Mouse (Mus musculus): ENCODE results near the gene Spr. TPM values are rescaled to one million over a fixed set of nuclear protein-coding genes. Genes with fewer than 3 reads are reported as not detected.
"Not testable (repeated sequence)": the region's sequence is repeated elsewhere in the genome, so short reads cannot be mapped to it uniquely, and the experiment has no call there.

The Spr gene
- 10 to 100 TPM; 28.0 to 28.1 TPM for total RNA-seq (2021)
- long read RNA-seq, experiment 1, transcript Spr-201 (3 exons, 1,230 nt): major isoform, 15 of 15 reads
- long read RNA-seq, experiment 1, partial matches to known transcripts: 0 of 15 reads
- long read RNA-seq, experiment 1, other reads (novel, unspliced or antisense): 0 of 15 reads
- long read RNA-seq, experiment 2, transcript Spr-201 (3 exons, 1,230 nt): major isoform, 17 of 18 reads
- long read RNA-seq, experiment 2, partial matches to known transcripts: 0 of 18 reads
- long read RNA-seq, experiment 2, other reads (novel, unspliced or antisense): 1 of 18 reads

DNA sequence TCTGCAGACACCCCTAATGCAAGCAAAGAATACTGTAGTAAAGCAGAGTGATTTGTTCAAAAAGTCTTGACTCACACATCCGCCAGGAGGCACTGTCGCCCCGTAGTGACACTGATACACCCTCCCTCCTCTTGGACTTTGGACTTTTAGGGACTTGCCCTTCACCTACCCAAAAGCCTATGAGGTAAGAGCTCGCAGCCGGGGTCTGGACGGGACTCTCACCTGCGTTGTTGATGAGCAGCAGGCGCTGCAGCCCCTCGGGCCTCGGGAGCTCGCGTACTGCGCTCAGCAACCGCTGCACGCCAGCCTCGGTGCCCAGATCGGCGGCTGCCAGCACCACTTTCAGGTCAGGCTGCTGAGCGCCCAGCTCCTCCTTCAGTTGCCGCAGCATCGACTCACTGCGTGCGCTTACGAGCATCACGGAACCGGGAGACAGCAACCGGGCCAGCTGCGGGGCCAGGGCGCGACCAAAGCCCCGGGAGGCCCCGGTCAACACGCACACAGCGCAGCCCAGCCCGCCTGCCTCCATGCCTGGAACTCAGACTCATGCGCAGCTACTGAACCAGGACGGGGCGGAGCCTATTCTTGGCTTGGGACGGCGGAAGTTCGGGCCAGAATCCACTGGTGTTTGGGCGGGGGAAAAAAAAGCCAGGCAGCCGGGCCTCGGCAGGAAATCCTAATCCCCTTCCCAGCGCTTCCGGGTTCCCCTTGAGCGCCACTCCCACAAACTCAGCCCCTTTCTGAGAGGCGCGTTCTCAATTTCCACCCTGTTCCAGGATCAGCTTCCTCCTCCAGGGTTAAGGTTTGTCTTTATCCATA, at the start of gene Spr:
Spr (minus strand) TSS at position 550 of the 819 bp plus-strand sequence.
- DNase-seq: peak; percentile 93
- intact Hi-C loops (cut with DNase I; ENCODE audit: low total_unique reads): no loop called here

DNA sequence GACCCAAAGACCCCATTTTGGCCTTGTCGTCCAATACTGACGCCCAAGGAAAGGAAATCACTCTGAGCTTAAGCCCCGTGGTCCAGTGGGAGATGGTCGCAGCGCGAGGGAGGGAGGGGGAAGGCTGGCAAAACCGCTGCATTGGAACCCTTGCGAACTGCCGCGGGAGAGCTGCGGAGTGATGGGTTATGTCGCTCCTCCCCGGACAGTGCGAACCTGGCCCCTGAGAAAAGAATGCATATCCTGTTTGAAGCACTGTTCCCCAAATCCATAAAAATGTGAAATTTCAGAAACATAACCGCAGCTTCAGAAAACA, 49.1 kb upstream of the Spr start:
- intact Hi-C loops (cut with DNase I; ENCODE audit: low total_unique reads): no loop called here
- DNase-seq: no peak

DNA sequence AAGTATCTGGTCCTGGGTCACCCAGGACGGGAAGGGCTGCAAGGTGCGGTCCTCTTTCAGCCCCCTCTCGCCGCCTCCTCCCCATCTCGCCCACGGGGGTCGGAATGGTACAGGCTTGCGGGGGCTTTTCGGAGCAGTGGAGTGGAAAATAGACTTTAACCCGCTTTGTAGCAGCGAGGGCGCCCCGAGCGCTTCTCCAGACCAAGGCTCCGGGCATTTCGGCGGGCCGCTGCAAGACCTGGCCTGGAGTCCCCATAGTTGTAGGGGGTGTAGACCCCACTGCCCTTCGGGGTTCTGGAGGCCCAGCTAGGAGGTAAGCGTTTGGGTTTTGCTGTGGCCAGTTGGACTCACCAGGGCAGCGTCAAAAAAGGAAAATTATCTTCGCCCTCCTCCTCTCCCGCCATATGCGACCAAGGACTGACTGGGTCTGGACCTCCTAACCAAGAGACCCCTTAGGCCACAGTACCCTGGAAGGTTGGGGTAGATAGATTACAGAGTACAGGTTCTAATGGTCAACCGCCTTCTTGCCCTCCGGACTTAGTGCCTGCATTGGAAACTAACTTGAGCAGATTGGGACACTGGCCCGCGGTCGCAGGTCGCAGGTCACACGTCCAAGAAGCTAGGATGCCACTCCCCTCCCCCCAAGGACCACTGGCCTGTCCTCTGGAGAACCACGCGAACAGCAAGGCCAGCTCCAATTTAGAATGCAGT, 48.6 kb upstream of the Spr start:
- intact Hi-C loops (cut with DNase I; ENCODE audit: low total_unique reads): no loop called here
- DNase-seq: no peak

DNA sequence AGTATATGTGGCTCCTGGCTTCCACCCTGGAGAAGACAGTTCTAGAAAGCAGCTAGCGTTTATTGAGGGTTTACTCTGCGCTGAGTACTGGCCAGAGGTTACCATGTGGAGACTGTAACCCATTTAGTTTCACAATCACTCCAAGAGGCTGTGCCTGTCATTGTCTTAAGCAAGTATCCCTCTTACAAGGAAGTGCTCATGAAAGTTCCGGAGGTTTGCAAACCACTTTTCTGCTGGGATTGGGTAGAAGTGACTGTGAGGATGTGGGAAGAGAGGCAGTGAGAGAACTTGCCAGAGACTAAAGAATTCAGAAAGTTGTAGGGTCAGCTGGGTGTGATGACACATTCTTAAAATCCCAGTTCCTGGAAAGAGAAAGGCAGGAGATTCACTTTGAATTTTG, 46.4 kb upstream of the Spr start:
- no peak for DNase-seq
- intact Hi-C loops (cut with DNase I; ENCODE audit: low total_unique reads): no loop called here

DNA sequence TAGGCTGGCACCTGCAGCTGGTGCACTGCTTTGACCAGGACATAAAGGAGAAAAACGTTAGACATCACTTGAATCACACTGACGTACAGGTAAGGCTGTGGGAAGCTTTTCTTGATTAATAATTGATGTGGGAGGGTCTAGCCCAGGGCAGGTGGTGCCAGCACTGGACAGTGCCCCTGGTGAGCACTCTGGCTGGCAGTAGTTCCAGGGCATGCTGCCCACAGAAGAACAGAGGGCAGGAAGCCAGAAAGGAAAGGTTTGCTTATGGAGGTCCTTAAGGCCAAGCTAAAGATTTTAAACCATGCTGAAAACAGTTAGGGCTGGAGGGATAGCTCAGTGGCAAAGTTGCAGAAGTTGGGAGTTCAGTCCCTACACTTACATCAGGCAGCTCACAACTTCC, 42.5 kb upstream of the Spr start:
- no peak for DNase-seq
- intact Hi-C loops (cut with DNase I; ENCODE audit: low total_unique reads): no loop called here

DNA sequence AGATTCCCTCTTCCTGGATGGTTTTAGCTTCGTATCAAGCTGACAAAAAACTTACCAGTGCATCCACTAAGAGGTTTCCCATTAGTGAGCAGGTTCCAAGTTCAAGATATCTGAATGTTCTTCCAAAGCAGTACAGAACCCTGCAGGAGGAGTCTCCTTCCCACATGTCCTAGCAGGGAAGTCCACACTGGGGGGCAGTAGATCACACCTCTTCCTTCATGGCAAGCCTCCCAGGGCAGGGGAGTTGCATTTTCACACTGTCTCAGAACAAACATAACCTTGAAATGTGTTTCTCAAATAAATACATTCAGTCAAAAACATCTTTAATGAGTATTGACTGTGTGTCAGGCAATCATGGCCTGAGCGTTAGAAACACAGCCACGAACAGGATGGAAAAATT, 42.0 kb upstream of the Spr start:
- no peak for DNase-seq
- intact Hi-C loops (cut with DNase I; ENCODE audit: low total_unique reads): no loop called here

DNA sequence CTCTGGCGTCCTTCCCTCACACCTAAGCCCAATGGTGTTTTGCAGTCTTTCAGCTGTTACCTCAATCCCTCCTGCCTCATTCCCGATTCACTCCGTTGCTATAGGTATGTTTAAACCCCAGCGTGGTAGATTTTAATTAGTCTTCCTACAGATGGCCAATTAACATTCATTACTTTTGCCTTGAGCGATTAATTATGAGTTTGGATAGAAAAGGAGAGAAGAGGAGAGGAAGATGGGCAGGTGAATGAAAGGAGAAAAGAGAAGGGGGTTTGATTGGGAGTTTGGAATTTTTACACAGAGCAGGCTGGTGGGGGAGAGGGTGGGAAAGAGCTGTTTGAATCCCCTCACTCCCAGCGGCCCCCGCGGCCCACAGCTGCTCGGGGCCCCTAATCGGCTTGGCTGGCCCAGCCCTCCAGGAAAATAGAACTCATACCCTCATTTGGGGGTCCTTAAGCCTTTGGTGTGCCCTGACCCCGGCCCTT, 27.9 kb upstream of the Spr start:
- DNase-seq: no peak

DNA sequence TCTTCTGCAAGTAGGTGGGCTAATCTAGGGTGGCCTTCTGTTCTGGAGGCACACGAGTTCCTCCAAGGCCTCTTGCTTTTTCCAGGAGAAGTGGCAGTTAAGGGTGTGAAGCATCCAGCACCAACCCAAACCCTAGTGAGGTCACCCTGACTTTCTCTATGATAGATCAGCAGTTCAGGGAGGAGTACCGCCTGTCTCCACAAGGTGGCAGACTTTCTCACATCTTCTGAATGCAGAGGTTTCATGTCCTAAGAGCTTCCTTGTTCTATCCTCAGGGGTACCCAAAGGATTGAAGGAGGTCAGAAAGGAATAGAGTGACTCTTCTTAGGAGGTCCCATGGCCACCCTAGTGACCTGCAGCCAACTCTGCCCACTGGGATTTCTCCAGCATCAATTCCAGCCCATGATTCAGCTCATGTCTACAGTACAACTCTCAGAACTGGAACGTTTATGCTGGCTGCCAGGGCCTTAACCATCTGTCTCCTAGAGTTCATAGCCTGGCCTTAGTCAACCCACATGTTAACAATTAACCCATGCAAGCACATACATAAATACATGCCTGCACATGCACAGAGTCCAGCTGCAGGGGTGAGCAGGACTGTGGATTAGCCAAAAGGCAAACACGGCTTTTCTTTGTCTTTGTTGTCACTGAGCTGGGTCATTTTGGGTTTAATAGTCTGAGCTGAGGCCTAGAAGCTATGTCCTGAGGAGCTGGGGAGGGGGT, 22.8 kb upstream of the Spr start:
- peak; percentile 70 for DNase-seq
- intact Hi-C loops (cut with DNase I; ENCODE audit: low total_unique reads): loop anchor here (5.0 kb wide), 1 partner anchor 77 kb away; no protein-coding TSS in a partner anchor

More for the DNA sequence above, 27.9 kb upstream of the Spr start:
- intact Hi-C loops (cut with DNase I; ENCODE audit: low total_unique reads): no loop called here

DNA sequence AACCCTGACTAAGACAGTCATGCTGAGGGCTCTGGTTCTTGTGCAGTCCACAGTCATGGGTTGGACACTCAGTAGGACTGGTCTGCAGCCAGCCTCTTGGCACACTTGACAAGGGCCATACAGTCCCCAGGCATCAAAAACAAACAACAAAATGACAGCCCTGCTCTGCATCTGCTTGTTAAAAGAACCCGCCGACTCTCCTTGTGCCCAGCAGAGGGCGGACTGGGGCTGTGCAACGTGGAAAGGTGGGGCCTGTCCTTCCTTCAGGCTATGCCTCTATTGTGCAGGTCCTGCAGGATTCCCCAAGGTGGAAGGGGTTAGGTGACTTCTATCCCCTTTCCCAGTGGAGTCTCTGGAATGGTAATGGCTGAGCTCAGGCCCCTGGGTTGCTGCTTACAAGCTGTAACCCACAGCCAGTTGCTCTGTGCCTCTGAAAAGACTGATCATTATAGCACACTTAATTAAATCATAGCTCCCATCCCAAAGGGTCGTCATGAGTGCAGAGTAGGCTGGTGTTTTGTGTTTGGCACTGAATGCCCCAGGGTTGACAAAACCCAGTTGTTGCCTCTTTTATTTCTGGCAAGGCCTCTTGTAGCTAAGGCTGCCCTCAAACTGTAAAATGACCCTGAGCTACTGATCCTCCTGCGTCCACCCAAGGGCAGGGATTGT, 21.7 kb upstream of the Spr start:
- DNase-seq: peak; percentile 59
- intact Hi-C loops (cut with DNase I; ENCODE audit: low total_unique reads): not testable (repeated sequence)

DNA sequence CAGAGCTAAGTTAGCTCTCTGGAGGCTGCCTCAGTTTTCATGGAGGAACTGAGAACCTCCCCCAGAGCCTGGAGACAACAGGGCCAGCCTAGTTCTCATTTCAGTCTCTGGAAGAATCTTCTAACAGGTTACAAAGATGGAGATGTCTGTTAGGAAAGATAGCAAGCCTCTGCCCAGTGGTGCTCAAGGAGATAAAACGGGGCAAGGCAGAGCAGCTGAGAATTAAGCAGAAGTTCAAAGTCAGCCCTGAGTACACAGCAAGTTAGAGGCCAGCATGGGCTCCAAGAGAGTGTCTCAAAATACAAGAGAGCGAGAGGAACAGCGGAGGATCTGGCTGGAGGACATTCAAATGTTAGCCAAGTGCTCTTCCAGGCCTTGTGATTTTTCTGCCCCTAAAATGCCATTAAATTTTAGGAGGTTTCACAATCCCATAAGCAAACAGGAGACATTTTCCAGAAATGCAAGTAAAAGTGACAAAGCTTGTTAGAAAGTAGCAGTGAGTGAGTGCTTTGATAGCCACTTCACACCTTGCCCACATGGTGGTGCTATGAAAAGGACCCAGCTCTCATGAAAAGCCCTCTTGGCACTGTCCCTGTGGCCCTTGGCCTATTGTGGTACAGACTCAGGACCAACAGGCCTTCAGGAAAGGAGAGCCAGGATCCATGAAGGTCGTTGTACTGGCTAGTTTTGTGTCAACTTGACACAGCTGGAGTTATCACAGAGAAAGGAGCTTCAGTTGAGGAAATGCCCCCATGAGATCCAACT, 20.7 kb upstream of the Spr start:
- DNase-seq; intact Hi-C loops (cut with DNase I; ENCODE audit: low total_unique reads): not testable (repeated sequence)

DNA sequence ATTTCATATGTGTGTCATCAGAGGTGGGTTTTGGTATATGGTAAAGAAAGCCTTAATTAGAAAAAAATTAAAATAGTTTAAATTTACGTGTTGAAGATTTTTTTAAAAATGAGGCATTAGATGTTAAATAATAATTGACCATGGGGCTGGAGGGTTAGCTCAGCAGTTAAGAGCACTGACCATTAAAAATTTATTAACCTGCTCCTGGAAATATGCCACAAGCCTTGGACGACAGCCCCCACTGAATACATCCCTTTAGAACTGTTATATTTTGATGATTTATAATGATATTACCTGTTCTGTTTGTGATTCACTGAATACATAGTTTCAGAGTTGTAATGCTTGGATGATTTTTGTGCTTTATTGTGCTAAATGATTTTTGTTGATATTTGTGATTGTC, 19.0 kb upstream of the Spr start:
- DNase-seq; intact Hi-C loops (cut with DNase I; ENCODE audit: low total_unique reads): not testable (repeated sequence)

DNA sequence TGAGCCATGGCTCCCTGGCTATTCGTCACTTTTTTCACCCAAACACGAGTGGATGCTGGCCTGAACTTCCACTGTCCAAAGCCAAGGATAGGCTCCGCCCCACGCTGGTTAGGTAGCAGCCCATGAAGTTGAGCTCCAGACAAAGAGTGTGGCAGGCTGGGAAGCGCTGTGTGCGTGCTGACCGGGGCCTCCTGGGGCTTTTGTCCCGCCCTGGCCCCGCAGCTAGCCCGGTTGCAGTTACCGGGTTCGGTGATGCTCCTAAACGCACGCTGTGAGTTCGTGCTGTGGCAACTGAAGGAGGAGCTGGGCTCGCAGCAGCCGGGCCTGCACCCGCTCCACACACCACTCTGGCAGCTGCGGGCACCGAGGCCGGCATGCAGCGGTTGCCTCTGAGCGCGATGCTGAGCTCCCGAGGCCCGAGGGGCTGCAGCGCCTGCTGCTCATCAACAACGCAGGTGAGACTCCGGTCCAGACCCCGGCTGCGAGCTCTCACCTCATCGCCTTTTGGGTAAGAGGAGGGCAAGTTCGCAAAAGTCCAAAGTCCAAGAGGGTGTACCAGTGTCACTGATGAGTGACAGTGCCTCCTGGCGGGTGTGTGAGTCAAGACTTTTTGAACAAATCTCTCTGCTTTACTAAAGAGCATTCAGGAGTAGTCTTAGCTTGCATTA, 17.4 kb upstream of the Spr start:
- DNase-seq: peak; percentile 59

DNA sequence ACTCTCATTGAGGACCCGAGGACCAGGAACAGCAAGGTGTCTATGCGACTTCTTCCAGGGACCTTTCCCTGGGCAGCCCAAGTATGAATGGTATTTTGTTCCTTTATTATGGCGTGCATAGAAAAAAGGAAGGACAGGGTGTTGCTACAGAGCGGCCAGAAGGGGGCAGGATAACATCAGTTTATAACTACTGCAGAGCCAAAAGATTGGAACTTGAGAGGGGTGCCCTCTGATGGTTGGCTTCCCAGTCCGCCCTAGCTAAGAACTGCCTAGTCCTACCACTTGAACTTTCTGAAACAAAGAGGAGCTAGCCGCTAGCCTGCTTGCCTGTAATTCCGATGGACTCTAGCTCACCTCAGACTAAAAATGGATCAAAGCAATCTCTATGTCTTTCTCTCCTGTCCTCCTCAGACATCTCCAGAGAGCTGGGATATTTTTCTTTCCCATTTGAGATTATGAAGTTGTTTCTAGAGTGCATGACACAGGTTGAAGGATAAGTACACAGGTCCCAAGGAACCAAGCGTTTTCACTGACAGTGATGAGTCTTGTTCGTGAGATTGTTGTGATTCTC, 16.5 kb upstream of the Spr start:
- DNase-seq: peak; percentile 62
- intact Hi-C loops (cut with DNase I; ENCODE audit: low total_unique reads): loop anchor here (5.0 kb wide), 1 partner anchor 243 kb away; no protein-coding TSS in a partner anchor

More for the DNA sequence above, 17.4 kb upstream of the Spr start:
- intact Hi-C loops (cut with DNase I; ENCODE audit: low total_unique reads): loop anchor here (5.0 kb wide), 1 partner anchor 242 kb away; no protein-coding TSS in a partner anchor

DNA sequence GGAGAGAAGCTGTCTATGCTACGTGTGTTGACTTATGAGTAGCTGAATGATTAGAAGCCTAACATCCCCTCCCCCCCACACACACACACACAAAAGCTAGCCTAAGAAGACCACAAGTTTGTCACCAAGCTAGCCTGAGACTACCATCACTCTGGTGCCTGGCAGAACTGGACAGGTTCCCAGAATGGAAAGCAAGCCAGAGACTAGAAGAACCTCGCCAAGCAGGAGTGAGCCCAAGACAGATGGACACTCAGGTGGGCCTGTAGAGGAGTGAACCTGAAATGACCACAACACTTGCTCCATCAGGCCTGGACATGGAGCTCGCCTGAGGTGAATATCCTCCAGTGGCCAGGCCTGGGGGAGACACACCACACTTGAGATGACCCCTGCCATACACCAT, 12.8 kb upstream of the Spr start:
- intact Hi-C loops (cut with DNase I; ENCODE audit: low total_unique reads): loop anchor here (5.0 kb wide), 1 partner anchor 247 kb away; no protein-coding TSS in a partner anchor
- no peak for DNase-seq

DNA sequence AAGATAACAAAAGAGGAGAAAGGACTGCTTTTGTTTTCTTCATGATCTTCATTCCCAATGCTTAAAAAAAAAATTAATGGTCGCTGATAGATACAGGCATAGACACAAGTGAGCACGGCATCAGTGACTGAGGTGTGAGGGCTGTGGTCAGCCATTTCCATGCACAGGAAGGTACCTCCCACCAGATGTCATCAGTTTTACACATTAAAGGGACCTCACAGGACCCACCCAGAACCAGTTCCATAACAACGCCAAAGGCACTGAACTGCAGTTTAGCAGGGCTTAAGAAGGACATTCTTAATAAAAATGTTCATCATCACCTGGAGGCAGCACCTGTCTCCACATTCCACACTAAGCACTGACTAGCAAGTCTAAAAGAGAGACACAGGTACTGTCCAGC, 10.1 kb upstream of the Spr start:
- no peak for DNase-seq
- intact Hi-C loops (cut with DNase I; ENCODE audit: low total_unique reads): no loop called here

DNA sequence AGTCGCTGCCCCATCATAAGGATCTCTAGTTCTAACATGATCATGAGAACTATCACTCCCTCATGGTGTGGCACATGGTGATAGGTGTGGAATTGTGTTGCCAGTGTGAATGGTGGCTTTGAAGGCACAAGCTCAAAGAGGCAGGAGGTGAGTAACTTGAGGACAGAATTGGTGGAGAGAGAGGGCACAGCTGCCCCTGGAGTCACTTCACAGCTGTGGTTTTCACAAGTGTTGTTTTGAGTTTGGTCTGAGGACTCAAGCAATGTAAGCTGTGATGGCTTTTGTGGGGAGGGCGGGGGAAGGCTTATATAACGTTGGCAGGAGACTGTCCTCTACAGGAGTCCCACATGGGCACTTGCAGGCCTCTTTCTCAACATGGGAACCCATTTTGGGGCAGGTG, 6.9 kb upstream of the Spr start:
- intact Hi-C loops (cut with DNase I; ENCODE audit: low total_unique reads): no loop called here
- no peak for DNase-seq

DNA sequence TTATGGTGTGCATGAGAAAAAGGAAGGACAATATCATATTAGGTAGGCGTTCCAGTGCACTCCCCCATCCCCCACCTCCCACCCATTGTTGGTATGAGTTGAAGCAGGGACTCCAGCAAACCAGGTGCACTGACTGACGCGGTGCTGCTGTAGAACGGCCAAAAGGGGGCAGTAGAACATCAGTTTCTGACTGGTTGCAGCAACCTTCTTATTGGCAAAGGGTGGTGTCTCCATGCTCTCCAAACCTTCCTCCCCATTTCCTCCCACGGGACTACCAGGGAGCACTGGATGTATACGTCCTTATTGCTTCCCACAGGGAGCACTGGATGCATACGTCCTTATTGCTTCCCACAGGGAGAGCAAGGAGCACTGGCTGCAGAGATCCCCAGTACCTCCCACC, 3.4 kb upstream of the Spr start:
- DNase-seq: not testable (repeated sequence)

More for the DNA sequence above, 3.4 kb upstream of the Spr start:
- intact Hi-C loops (cut with DNase I; ENCODE audit: low total_unique reads): not testable (repeated sequence)
